Mouse (Mus musculus) liver, embryonic 12.5 days (tissue): Measurements from ENCODE around the gene Hist1h1d. TPM values are rescaled to one million over a fixed set of nuclear protein-coding genes. Genes with fewer than 3 reads are reported as not detected.
"Not testable (repeated sequence)": the region's sequence is repeated elsewhere in the genome, so short reads cannot be mapped to it uniquely, and the experiment has no call there.

Experiments
- ATAC-seq: fragments of 200-750 bp; cut with Nextera tagmentation; 2 replicates; pipeline ENCODE4 v1.8.0; 2017; ENCODE audit warnings: moderate number of reproducible peaks, mild to moderate bottlenecking, moderate library complexity
- H3K27ac ChIP-seq: fragments of 300-500 bp; sonication (generic); 2 replicates; pipeline ENCODE4 v1.5.1; 2016; ENCODE audit warnings: mild to moderate bottlenecking
- H3K27me3 ChIP-seq: fragments of 300-500 bp; sonication (generic); replicated peaks from 2 replicates; pipeline ENCODE4 v1.6.1; 2016; ENCODE audit warnings: mild to moderate bottlenecking, moderate library complexity
- H3K36me3 ChIP-seq: fragments of 300-500 bp; sonication (generic); 2 replicates; pipeline ENCODE4 v1.6.1; 2016; ENCODE audit warnings: mild to moderate bottlenecking, moderate library complexity
- H3K4me1 ChIP-seq: fragments of 300-500 bp; sonication (generic); 2 replicates; pipeline ENCODE4 v1.6.1; 2016
- H3K4me2 ChIP-seq: fragments of 300-500 bp; sonication (generic); 2 replicates; pipeline ENCODE4 v1.6.1; 2016; ENCODE audit warnings: mild to moderate bottlenecking, moderate library complexity
- H3K4me3 ChIP-seq: fragments of 300-500 bp; sonication (generic); 2 replicates; pipeline ENCODE4 v1.5.1; 2016; ENCODE audit warnings: mild to moderate bottlenecking, moderate library complexity
- H3K9ac ChIP-seq: fragments of 300-500 bp; sonication (generic); 2 replicates; pipeline ENCODE4 v1.6.1; 2016; ENCODE audit warnings: mild to moderate bottlenecking, moderate library complexity
- H3K9me3 ChIP-seq: fragments of 300-500 bp; sonication (generic); replicated peaks from 2 replicates; pipeline ENCODE4 v1.6.1; 2016; ENCODE audit warnings: mild to moderate bottlenecking, moderate library complexity
- WGBS: fragments of 180-500 bp; shearing (Covaris S2); methylation state at CpG from one replicate; pipeline ENCODE4 v1.1.7; 2016; ENCODE audit not compliant: insufficient replicate concordance; 5-methylcytosine and 5-hydroxymethylcytosine counted together
- polyA plus RNA-seq: library from polyadenylated mRNA; unstranded; fragments of >200 nt; fragmentation: Nextera tagmentation; extraction: Ambion mirVana; gene quantifications from 2 replicates; pipeline ENCODE4 v1.2.1, GENCODE M21; 2016

The Hist1h1d gene
- polyA plus RNA-seq, 1 experiment from 2014 or later, result 0.93 TPM

GRCm38 (mm10) chr13:23570261-23571021, 17.4 kb downstream of the Hist1h1d start:
- H3K27me3 ChIP-seq, ATAC-seq, H3K36me3 ChIP-seq, H3K9me3 ChIP-seq: not testable (repeated sequence)
- WGBS, result 2% methylated on average over 27 of the region's 41 CpGs
- Histone ChIP-seq H3K27ac (peak overlapping the region; percentile 99), H3K4me1 (peaks cover 40% of the 10 kb centered on the region), H3K4me2 (peak overlapping the region; percentile 79), H3K9ac (peak overlapping the region; percentile 75), H3K4me3 (peak overlapping the region; percentile 44)

- Histone ChIP-seq H3K36me3 (no peaks in the 10 kb centered on the region), H3K9ac (peak within 1 kb of the TSS; percentile 85), H3K4me1 (peaks cover 35% of the 10 kb centered on the region), H3K27ac (peak within 1 kb of the TSS; percentile 99), H3K4me2 (peak within 1 kb of the TSS; percentile 79), H3K9me3 (no peaks in the 10 kb centered on the region), H3K4me3 (peak within 1 kb of the TSS; percentile 58), H3K27me3 (no peaks in the 10 kb centered on the region)
- peak; percentile 81 for ATAC-seq
- WGBS, result under 1% methylated on average over 18 of the region's 18 CpGs
Observed at GRCm38 (mm10) chr13:23571022-23571503, 18.0 kb downstream of the Hist1h1d start, which contains the start of the genes Hist1h2ae and Hist1h2bg. Gene Hist1h2ae (minus strand): TSS chr13:23571220. Gene Hist1h2bg (plus strand): TSS chr13:23571396.

GRCm38 (mm10) chr13:23571504-23572217, 18.6 kb downstream of the Hist1h1d start:
- peaks cover 39% of the 10 kb centered on the region for H3K4me1 ChIP-seq
- peak overlapping the region; percentile 85 for H3K9ac ChIP-seq
- not testable (repeated sequence) for H3K9me3 ChIP-seq, H3K27me3 ChIP-seq, H3K36me3 ChIP-seq
- peak overlapping the region; percentile 99 for H3K27ac ChIP-seq
- ATAC-seq, result peak; percentile 6; the same call in 1 of the 2 replicates
- peak overlapping the region; percentile 79 for H3K4me2 ChIP-seq
- peak overlapping the region; percentile 58 for H3K4me3 ChIP-seq
- under 1% methylated on average over 13 of the region's 34 CpGs for WGBS

GRCm38 (mm10) chr13:23572218-23573033, 19.4 kb downstream of the Hist1h1d start:
- H3K4me2 ChIP-seq, result peak overlapping the region; percentile 79
- H3K4me1 ChIP-seq, result peaks cover 42% of the 10 kb centered on the region
- H3K9ac ChIP-seq, result peak overlapping the region; percentile 85
- WGBS, result 23% methylated on average over 2 of the region's 2 CpGs
- no peaks in the 10 kb centered on the region for H3K27me3 ChIP-seq
- H3K36me3 ChIP-seq, result no peaks in the 10 kb centered on the region
- H3K9me3 ChIP-seq, result no peaks in the 10 kb centered on the region
- peak overlapping the region; percentile 58 for H3K4me3 ChIP-seq
- ATAC-seq, result no peak
- H3K27ac ChIP-seq, result peak overlapping the region; percentile 99

GRCm38 (mm10) chr13:23573034-23573897, 20.2 kb downstream of the Hist1h1d start:
- peak overlapping the region; percentile 85 for H3K9ac ChIP-seq
- WGBS, result 6% methylated on average over 20 of the region's 20 CpGs
- H3K36me3 ChIP-seq, result not testable (repeated sequence)

GRCm38 (mm10) chr13:23573898-23574524, 20.9 kb downstream of the Hist1h1d start, which contains the start of the genes Hist1h2bf and Hist1h2ad:
Gene Hist1h2bf (minus strand): TSS chr13:23574196.
Gene Hist1h2ad (plus strand): TSS chr13:23574381.
- under 1% methylated on average over 42 of the region's 42 CpGs for WGBS

More at GRCm38 (mm10) chr13:23573034-23573897, 20.2 kb downstream of the Hist1h1d start:
- H3K4me3 ChIP-seq, result peak overlapping the region; percentile 58
- not testable (repeated sequence) for H3K27me3 ChIP-seq, H3K9me3 ChIP-seq, ATAC-seq
- peak overlapping the region; percentile 99 for H3K27ac ChIP-seq
- H3K4me2 ChIP-seq, result peak overlapping the region; percentile 79
- H3K4me1 ChIP-seq, result peaks cover 42% of the 10 kb centered on the region

GRCm38 (mm10) chr13:23574546-23575170, 21.6 kb downstream of the Hist1h1d start:
- not testable (repeated sequence) for H3K9me3 ChIP-seq, ATAC-seq, H3K27me3 ChIP-seq, H3K36me3 ChIP-seq
- Histone ChIP-seq H3K27ac (peak overlapping the region; percentile 99), H3K4me1 (peaks cover 42% of the 10 kb centered on the region), H3K4me2 (peak overlapping the region; percentile 79), H3K9ac (peak overlapping the region; percentile 90), H3K4me3 (peak overlapping the region; percentile 63)
- under 1% methylated on average over 11 of the region's 39 CpGs for whole genome bisulfite sequencing

More at GRCm38 (mm10) chr13:23573898-23574524, 20.9 kb downstream of the Hist1h1d start, which contains the start of the genes Hist1h2bf and Hist1h2ad:
- not testable (repeated sequence) for H3K36me3 ChIP-seq, H3K27me3 ChIP-seq, H3K9me3 ChIP-seq
- ATAC-seq, result peak; percentile 79
- peaks cover 45% of the 10 kb centered on the region for H3K4me1 ChIP-seq
- peak within 1 kb of the TSS; percentile 90 for H3K9ac ChIP-seq
- peak within 1 kb of the TSS; percentile 63 for H3K4me3 ChIP-seq
- H3K4me2 ChIP-seq, result peak within 1 kb of the TSS; percentile 79
- peak within 1 kb of the TSS; percentile 99 for H3K27ac ChIP-seq

- Histone ChIP-seq H3K27me3 (no peaks in the 10 kb centered on the region), H3K4me1 (peaks cover 42% of the 10 kb centered on the region), H3K9ac (peak within 1 kb of the TSS; percentile 90), H3K36me3 (no peaks in the 10 kb centered on the region), H3K9me3 (no peaks in the 10 kb centered on the region), H3K4me2 (peak within 1 kb of the TSS; percentile 79), H3K4me3 (peak within 1 kb of the TSS; percentile 63), H3K27ac (peak within 1 kb of the TSS; percentile 96)
- under 1% methylated on average over 18 of the region's 18 CpGs for WGBS
- peak; percentile 35 for ATAC-seq
Observed at GRCm38 (mm10) chr13:23575271-23575851, 22.3 kb downstream of the Hist1h1d start, which contains the start of gene Hist1h3d. Gene Hist1h3d (plus strand): TSS chr13:23575763.

GRCm38 (mm10) chr13:23575864-23576313, 22.8 kb downstream of the Hist1h1d start:
- peaks cover 47% of the 10 kb centered on the region for H3K4me1 ChIP-seq
- not testable (repeated sequence) for H3K36me3 ChIP-seq, H3K27me3 ChIP-seq, ATAC-seq, H3K9me3 ChIP-seq
- peak overlapping the region; percentile 90 for H3K9ac ChIP-seq
- WGBS, result 0% methylated on average over 13 of the region's 40 CpGs
- peak overlapping the region; percentile 96 for H3K27ac ChIP-seq
- peak overlapping the region; percentile 79 for H3K4me2 ChIP-seq
- H3K4me3 ChIP-seq, result peak overlapping the region; percentile 63
